Mouse (Mus musculus) right cerebral cortex, adult 2 months (tissue): ENCODE results near the gene Gm21762.
"Not testable (repeated sequence)": the region's sequence is repeated elsewhere in the genome, so short reads cannot be mapped to it uniquely, and the experiment has no call there.

ENCODE experiments used
- DNase-seq, 2 experiments: peaks; one replicate each; pipeline ENCODE4 v3.0.0; 2021 to 2022; ENCODE audit warnings: low spot score in 2 of 2

Gene Gm21762

GRCm38 (mm10) chr13:120215847-120216246 is at the start of gene Gm21762:
Gene Gm21762, minus strand, starts transcription at chr13:120215947.
- not testable (repeated sequence) for DNase-seq

DNA sequence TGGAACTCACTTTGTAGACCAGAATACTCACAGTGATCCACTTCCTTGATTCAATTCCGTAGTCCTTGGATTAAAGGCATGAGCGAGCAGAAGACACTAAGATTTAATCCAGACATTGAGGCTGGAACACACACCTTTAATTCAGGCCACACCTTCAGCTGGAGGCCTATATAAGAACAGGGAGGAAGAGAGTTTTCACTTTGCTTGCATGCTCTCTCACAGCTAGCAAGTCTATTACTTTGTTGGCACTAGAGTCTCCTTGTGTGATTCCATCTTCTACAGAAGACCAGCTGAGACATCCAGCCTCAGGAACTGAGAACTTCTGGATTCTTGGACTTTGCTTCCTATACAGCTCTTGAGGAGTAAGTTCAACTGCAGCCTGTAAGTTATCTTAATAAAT is 47.1 kb upstream of the Gm21762 start, which contains the start of gene AF067061:
Gene AF067061 (plus strand): TSS at position 245 of the 400 bp plus-strand sequence.
- not testable (repeated sequence) for DNase-seq

GRCm38 (mm10) chr13:120259718-120260117 is 44.0 kb upstream of the Gm21762 start:
- not testable (repeated sequence) for DNase-seq

GRCm38 (mm10) chr13:120258817-120259658 is 43.3 kb upstream of the Gm21762 start:
- not testable (repeated sequence) for DNase-seq

- DNase-seq: not testable (repeated sequence)
Measured at GRCm38 (mm10) chr13:120251208-120251924, 35.6 kb upstream of the Gm21762 start.

DNA sequence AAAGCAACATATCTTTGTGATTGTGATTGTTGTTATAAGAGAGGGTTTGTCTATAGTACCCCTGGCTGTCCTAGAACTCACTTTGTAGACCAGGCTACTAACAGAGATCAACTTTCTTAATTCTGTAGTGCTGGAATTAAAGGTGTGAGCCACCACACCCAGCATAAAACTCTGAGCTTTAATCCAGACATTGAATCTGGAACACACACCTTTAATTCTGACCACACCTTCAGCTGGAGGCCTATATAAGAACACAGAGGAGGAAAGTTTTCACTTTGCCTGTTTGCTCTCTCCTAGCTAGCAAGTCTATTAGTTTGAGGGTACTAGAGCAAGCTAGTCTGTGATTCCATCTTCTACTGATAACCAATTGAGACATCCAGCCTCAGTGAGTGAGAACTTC is 23.1 kb upstream of the Gm21762 start, which contains the start of gene Gm21731:
Gene Gm21731 (plus strand): TSS at position 301 of the 400 bp plus-strand sequence.
- DNase-seq: not testable (repeated sequence)

- not testable (repeated sequence) for DNase-seq
Measured at GRCm38 (mm10) chr13:120232447-120233049, 16.8 kb upstream of the Gm21762 start.

DNA sequence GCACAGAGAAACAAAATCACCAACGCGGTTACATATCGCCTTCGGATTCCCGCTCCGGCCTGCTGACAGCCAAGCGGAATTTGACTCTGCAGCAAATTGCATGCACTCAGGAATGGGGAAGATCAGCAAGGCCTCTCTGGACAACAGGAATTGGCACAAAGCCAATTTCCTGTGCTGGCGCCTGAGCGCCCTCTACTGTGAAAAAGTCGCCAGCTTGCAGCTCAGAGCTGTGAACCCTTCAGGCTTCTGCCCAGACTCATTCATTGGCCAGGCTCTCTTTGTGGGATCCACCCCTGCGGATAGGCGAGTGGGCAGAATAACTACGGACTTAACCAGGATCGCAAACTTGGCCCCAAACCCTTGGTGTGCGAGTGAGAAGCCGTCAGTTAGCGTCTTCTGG is 16.1 kb upstream of the Gm21762 start:
- DNase-seq: not testable (repeated sequence)

DNA sequence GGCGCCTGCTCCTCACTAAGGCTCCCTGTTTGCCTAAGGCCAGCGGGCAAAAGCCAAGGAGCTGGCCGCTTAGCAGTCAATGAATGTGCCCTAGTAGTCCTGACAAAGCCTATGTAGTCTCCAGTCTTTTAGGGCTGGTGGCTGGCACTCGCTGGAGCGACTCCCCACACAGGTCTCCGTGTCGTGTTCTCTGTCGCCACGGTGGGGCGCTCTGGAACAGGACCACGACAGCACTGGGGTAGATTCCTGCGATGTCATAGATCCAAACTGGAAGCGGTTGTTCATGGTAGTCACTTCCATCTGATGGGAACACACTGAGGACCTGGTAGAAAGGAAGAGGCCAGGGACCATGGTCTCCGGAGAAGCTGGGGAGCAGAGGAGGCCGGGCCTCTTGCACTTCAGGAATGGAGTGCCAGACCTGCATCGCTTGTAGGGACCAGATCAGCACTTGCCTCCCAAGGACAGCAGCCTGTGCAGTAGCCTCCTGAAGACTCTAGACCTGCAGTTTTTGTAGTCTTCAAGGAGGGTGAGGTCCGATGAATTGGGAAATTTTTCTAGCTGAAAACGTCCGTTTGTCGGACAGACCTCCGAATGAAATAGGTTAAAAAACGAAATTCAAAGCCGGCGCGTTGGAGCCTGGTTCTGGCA is 7.4 kb upstream of the Gm21762 start:
- DNase-seq: not testable (repeated sequence)

DNA sequence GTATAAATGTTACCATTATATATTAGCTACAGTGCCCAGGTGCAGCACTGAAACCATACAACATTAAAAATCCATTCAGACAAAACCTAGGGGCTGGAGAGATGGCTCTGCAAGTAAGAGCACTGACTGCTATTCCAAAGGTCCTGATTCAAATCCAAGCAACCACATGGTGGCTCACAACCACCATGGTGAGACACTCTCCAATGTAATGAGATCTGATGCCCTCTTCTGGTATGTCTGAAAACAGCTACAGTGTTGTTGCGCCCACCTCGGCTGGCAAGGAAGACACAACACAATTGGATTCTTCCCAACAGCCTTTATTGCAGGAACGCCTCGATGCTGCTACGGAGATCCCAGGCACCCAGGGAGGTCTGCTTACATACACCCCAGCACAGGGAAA is 5.2 kb upstream of the Gm21762 start:
- DNase-seq: not testable (repeated sequence)

DNA sequence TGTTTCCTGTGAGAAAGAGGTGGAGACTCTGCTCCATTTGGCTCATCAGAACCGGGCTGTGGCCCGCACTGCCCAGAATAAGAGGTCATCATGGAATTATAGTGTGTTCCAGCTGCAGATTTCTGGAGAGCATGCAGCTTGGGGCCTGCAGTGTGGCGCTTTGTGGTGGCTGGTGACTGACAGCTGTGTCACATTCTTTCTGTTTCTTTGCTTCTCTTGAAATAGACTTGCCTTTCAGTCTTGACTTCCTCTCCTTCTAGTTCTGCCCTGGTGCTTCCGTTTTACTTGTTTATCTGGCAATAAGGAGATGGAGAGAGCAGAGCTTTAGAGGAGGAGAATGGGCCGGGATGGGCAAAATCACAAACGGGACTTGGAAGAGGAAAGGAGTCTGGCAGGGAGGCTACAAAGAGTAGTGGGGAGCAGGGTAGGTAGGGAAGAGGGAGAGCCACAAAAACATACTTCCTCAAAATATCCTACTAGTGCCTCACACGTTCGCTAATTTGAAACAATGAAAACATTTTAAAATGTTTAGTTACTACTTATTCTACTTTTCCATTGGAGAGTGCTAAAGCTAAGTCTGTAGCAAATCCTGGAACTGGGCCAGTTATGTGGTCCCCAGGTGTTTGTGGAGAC is 19.4 kb downstream of the Gm21762 start:
- not testable (repeated sequence) for DNase-seq

DNA sequence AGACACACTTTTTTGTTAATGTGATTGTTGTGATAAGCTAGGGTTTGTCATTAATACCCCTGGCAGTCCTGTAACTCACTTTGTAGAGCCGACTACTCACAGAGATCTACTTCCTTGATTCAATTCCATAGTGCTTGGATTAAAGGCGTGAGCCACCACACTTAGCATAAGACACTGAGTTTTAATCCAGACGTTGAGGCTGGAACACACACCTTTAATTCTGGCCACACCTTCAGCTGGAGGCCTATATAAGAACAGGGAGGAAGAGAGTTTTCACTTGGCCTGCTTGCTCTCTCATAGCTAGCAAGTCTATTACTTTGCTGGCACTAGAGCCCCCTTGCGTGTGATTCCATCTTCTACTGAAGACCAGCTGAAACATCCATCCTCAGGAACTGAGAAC is 43.6 kb downstream of the Gm21762 start, which contains the start of gene Gm21818:
Gene Gm21818 (plus strand): TSS at position 301 of the 400 bp plus-strand sequence.
- DNase-seq: not testable (repeated sequence)

DNA sequence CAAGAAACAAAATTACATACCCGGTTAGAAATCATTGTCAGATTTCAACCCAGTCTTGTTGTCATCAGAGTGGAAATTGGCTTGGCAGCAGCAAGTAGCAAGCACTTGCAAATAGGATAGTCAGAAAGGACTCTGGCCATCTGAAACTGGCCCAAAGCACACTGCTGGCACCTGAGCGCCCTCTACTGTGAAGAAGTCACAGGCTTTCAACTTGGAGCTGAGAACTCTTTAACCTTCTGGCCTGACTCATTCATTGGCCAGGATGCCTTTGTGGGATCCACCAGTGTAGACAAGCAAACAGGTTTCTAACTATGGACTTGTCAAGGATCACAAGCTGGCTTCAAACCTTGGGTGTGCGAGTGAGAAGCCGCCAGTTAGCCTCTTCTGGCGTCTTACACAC is 47.4 kb downstream of the Gm21762 start:
- DNase-seq: not testable (repeated sequence)
